Mouse (Mus musculus): ENCODE results near the gene Gm17387. TPM values are rescaled to one million over a fixed set of nuclear protein-coding genes. Genes with fewer than 3 reads are reported as not detected.

Gm17387 gene
- polyA plus RNA-seq, 1 experiment from 2014 or later = not detected

DNA sequence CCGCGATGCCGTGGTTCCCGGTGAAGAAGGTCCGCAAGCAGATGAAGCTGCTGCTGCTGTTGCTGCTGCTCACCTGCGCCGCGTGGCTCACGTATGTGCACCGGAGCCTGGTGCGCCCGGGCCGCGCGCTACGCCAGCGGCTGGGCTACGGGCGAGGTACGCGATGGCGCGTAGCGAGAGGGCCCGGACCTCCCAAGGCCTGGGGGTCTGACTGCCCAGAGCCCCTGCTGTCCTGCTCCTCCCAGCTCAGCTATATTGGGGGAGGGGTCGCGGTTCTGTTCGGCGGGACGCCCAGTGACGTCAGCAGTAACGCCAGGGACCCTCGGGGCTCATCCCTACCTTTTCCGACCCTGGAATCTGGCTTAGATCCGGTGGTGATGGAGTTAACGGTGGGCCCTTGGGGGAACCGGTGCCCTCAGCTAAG is 32.4 kb downstream of the Gm17387 start:
- H3K4me2 ChIP-seq (ENCODE audit: low read length) = peak overlapping the region; percentile 96
- H3K4me1 ChIP-seq (ENCODE audit: control insufficient read depth in 2 of 2, insufficient read depth in 2 of 2, low read length in 2 of 2) = peaks cover 2 to 8% of the 10 kb centered on the region in 2 experiments; a peak in 1 of 4 replicates
- no peaks in the 10 kb centered on the region for H3K9me3 ChIP-seq (ENCODE audit: control insufficient read depth, low read length)
- peak overlapping the region; percentile 63 for H3K9ac ChIP-seq (ENCODE audit: low read length)
- no peaks in the 10 kb centered on the region for H3K36me3 ChIP-seq (ENCODE audit: control insufficient read depth, insufficient read depth, low read length)
- WGBS = 2% methylated on average over 37 of the region's 37 CpGs
- no peak for ATAC-seq (ENCODE audit: insufficient number of reproducible peaks, insufficient read depth, low FRiP score, low read depth)
- peak overlapping the region; percentile 44 to 57 for H3K4me3 ChIP-seq (ENCODE audit: control insufficient read depth in 1 of 2, insufficient read depth in 1 of 2, low read depth in 1 of 2, low read length in 2 of 2)
- peaks cover 64% of the 10 kb centered on the region for H3K27me3 ChIP-seq (ENCODE audit: control insufficient read depth, insufficient read depth, low read length)
- H3K27ac ChIP-seq (replicated peaks in 1 of 2; ENCODE audit: control insufficient read depth in 1 of 2, insufficient read depth in 1 of 2, low read depth in 2 of 2, low read length in 2 of 2) = no peak overlapping the region

DNA sequence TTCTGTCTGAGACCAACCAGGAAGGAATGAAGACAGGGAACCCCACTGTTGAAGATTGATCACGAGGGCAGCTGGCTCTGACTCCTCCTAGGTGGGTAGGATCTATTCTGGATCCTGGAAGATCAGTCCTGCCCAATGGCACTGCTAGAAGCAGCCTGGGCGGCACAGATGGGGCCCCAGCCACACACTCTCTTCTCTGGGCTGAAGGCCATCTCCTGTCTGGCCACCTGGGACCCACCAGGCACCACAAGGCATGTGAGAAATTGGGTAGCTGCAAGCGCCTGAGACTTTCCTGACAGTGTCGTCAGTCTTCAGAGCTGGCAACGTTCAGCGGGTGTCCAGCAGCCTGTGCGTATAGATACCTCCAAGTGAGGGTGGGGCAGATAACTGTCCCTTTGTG is 33.6 kb downstream of the Gm17387 start:
- peaks cover 76% of the 10 kb centered on the region for H3K27me3 ChIP-seq (ENCODE audit: control insufficient read depth, insufficient read depth, low read length)
- H3K9me3 ChIP-seq (ENCODE audit: control insufficient read depth, low read length) = no peaks in the 10 kb centered on the region
- H3K36me3 ChIP-seq (ENCODE audit: control insufficient read depth, insufficient read depth, low read length) = no peaks in the 10 kb centered on the region
- H3K4me1 ChIP-seq (ENCODE audit: control insufficient read depth in 2 of 2, insufficient read depth in 2 of 2, low read length in 2 of 2) = peaks cover 2 to 8% of the 10 kb centered on the region in 2 experiments; a peak in 1 of 4 replicates
- no peak overlapping the region for H3K4me3 ChIP-seq (ENCODE audit: control insufficient read depth in 1 of 2, insufficient read depth in 1 of 2, low read depth in 1 of 2, low read length in 2 of 2)
- no peak overlapping the region for H3K27ac ChIP-seq (replicated peaks in 1 of 2; ENCODE audit: control insufficient read depth in 1 of 2, insufficient read depth in 1 of 2, low read depth in 2 of 2, low read length in 2 of 2)
- no peak overlapping the region for H3K4me2 ChIP-seq (ENCODE audit: low read length)
- 73% methylated on average over 7 of the region's 7 CpGs for WGBS
- ATAC-seq (ENCODE audit: insufficient number of reproducible peaks, insufficient read depth, low FRiP score, low read depth) = no peak
- H3K9ac ChIP-seq (ENCODE audit: low read length) = no peak overlapping the region

DNA sequence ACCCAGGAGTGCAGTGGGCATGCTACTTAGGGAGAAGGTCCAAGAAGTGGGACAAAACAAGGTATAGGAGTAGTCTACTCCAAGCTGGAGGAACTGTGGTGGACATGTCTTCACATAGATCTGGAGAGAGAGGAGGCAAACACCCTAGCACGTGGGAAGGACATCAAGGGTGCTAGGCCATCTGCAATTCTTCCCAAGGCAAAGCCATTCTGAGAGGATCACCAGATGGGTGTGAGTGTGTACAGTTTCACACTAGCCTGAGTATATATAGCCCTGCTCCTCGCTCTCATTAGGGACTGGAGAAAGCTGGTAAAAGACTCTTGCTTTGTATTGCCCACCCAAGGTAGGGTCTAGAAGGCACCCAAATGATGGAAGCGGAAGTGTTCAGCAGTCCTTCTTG is 34.4 kb downstream of the Gm17387 start:
- peaks cover 77% of the 10 kb centered on the region for H3K27me3 ChIP-seq (ENCODE audit: control insufficient read depth, insufficient read depth, low read length)
- no peak for ATAC-seq (ENCODE audit: insufficient number of reproducible peaks, insufficient read depth, low FRiP score, low read depth)

DNA sequence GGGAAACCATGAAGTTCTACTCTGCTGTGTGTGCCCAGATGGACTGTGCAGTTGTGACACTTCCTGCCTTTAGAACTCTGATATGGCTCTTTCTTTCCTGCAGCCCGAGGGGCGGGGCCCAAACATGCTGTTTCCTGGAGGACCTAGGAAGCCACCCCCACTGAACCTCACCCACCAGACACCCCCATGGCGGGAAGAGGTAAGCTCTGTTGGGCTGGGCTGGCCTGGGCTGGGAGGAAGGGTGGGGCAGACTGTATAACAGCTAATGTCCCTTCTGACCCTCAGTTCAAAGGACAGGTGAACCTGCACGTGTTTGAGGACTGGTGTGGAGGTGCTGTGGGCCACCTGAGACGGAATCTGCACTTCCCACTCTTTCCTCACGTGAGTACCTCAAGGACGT is 35.2 kb downstream of the Gm17387 start:
- H3K27me3 ChIP-seq (ENCODE audit: control insufficient read depth, insufficient read depth, low read length) = peaks cover 75% of the 10 kb centered on the region
- no peak overlapping the region for H3K27ac ChIP-seq (replicated peaks in 1 of 2; ENCODE audit: control insufficient read depth in 1 of 2, insufficient read depth in 1 of 2, low read depth in 2 of 2, low read length in 2 of 2)
- no peak overlapping the region for H3K4me3 ChIP-seq (ENCODE audit: control insufficient read depth in 1 of 2, insufficient read depth in 1 of 2, low read depth in 1 of 2, low read length in 2 of 2)
- H3K4me2 ChIP-seq (ENCODE audit: low read length) = no peak overlapping the region
- ATAC-seq (ENCODE audit: insufficient number of reproducible peaks, insufficient read depth, low FRiP score, low read depth) = no peak
- WGBS = 68% methylated on average over 7 of the region's 7 CpGs
- H3K4me1 ChIP-seq (ENCODE audit: control insufficient read depth in 2 of 2, insufficient read depth in 2 of 2, low read length in 2 of 2) = peaks cover 2 to 8% of the 10 kb centered on the region in 2 experiments; a peak in 1 of 4 replicates
- H3K36me3 ChIP-seq (ENCODE audit: control insufficient read depth, insufficient read depth, low read length) = no peaks in the 10 kb centered on the region
- H3K9ac ChIP-seq (ENCODE audit: low read length) = no peak overlapping the region
- no peaks in the 10 kb centered on the region for H3K9me3 ChIP-seq (ENCODE audit: control insufficient read depth, low read length)

More for the DNA sequence above, 34.4 kb downstream of the Gm17387 start:
- Histone ChIP-seq H3K4me1 (ENCODE audit: control insufficient read depth in 2 of 2, insufficient read depth in 2 of 2, low read length in 2 of 2) (peaks cover 2 to 8% of the 10 kb centered on the region in 2 experiments; a peak in 1 of 4 replicates), H3K9me3 (ENCODE audit: control insufficient read depth, low read length) (no peaks in the 10 kb centered on the region), H3K9ac (ENCODE audit: low read length) (no peak overlapping the region), H3K36me3 (ENCODE audit: control insufficient read depth, insufficient read depth, low read length) (no peaks in the 10 kb centered on the region), H3K4me2 (ENCODE audit: low read length) (no peak overlapping the region), H3K27ac (replicated peaks in 1 of 2; ENCODE audit: control insufficient read depth in 1 of 2, insufficient read depth in 1 of 2, low read depth in 2 of 2, low read length in 2 of 2) (no peak overlapping the region), H3K4me3 (ENCODE audit: control insufficient read depth in 1 of 2, insufficient read depth in 1 of 2, low read depth in 1 of 2, low read length in 2 of 2) (no peak overlapping the region)
- WGBS = 86% methylated on average over 3 of the region's 3 CpGs

DNA sequence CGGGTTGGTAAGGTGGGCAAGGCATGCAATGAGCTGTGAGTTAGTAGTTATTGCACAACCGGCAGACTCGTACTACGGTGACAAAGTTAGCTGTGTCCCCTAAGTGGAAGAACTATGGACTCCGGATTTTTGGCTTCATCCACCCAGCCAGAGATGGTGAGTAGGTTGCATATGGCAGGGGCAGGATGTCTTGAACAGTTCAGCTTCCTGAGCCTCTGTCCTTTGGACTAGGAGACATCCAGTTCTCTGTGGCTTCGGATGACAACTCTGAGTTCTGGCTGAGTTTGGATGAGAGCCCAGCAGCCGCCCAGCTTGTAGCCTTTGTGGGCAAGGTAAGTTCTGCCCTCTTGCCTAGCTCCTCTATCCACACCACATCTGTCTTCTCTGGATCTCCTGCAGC is 35.6 kb downstream of the Gm17387 start:
- Histone ChIP-seq H3K36me3 (ENCODE audit: control insufficient read depth, insufficient read depth, low read length) (no peaks in the 10 kb centered on the region), H3K4me3 (ENCODE audit: control insufficient read depth in 1 of 2, insufficient read depth in 1 of 2, low read depth in 1 of 2, low read length in 2 of 2) (no peak overlapping the region), H3K27ac (replicated peaks in 1 of 2; ENCODE audit: control insufficient read depth in 1 of 2, insufficient read depth in 1 of 2, low read depth in 2 of 2, low read length in 2 of 2) (no peak overlapping the region), H3K4me2 (ENCODE audit: low read length) (no peak overlapping the region), H3K9ac (ENCODE audit: low read length) (no peak overlapping the region), H3K4me1 (ENCODE audit: control insufficient read depth in 2 of 2, insufficient read depth in 2 of 2, low read length in 2 of 2) (peaks cover 2 to 8% of the 10 kb centered on the region in 2 experiments; a peak in 1 of 4 replicates), H3K27me3 (ENCODE audit: control insufficient read depth, insufficient read depth, low read length) (peaks cover 75% of the 10 kb centered on the region), H3K9me3 (ENCODE audit: control insufficient read depth, low read length) (no peaks in the 10 kb centered on the region)
- ATAC-seq (ENCODE audit: insufficient number of reproducible peaks, insufficient read depth, low FRiP score, low read depth) = no peak
- WGBS = 84% methylated on average over 7 of the region's 7 CpGs

DNA sequence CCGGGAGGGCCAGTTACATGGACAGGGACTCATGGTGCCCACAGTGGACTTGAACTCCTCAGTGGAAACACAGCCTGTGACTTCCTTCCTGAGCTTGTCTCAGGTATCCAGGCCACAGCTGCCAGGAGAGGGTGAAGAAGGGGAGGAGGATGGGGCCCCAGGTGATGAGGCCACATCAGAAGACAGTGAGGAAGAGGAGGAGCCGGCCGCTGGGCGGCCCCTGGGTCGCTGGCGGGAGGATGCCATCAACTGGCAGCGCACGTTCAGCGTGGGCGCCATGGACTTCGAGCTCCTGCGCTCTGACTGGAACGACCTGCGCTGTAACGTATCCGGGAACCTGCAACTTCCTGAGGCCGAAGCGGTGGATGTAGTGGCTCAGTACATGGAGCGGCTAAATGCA is 39.4 kb downstream of the Gm17387 start:
- peaks cover 2 to 11% of the 10 kb centered on the region in 2 experiments; a peak in 3 of 4 replicates for H3K4me1 ChIP-seq (ENCODE audit: control insufficient read depth in 2 of 2, insufficient read depth in 2 of 2, low read length in 2 of 2)
- ATAC-seq (ENCODE audit: insufficient number of reproducible peaks, insufficient read depth, low FRiP score, low read depth) = no peak
- no peaks in the 10 kb centered on the region for H3K36me3 ChIP-seq (ENCODE audit: control insufficient read depth, insufficient read depth, low read length)
- peaks cover 72% of the 10 kb centered on the region for H3K27me3 ChIP-seq (ENCODE audit: control insufficient read depth, insufficient read depth, low read length)
- H3K4me3 ChIP-seq (ENCODE audit: control insufficient read depth in 1 of 2, insufficient read depth in 1 of 2, low read depth in 1 of 2, low read length in 2 of 2) = no peak overlapping the region
- no peak overlapping the region for H3K27ac ChIP-seq (replicated peaks in 1 of 2; ENCODE audit: control insufficient read depth in 1 of 2, insufficient read depth in 1 of 2, low read depth in 2 of 2, low read length in 2 of 2)
- no peak overlapping the region for H3K9ac ChIP-seq (ENCODE audit: low read length)
- H3K4me2 ChIP-seq (ENCODE audit: low read length) = no peak overlapping the region
- WGBS = 57% methylated on average over 19 of the region's 19 CpGs
- no peaks in the 10 kb centered on the region for H3K9me3 ChIP-seq (ENCODE audit: control insufficient read depth, low read length)

DNA sequence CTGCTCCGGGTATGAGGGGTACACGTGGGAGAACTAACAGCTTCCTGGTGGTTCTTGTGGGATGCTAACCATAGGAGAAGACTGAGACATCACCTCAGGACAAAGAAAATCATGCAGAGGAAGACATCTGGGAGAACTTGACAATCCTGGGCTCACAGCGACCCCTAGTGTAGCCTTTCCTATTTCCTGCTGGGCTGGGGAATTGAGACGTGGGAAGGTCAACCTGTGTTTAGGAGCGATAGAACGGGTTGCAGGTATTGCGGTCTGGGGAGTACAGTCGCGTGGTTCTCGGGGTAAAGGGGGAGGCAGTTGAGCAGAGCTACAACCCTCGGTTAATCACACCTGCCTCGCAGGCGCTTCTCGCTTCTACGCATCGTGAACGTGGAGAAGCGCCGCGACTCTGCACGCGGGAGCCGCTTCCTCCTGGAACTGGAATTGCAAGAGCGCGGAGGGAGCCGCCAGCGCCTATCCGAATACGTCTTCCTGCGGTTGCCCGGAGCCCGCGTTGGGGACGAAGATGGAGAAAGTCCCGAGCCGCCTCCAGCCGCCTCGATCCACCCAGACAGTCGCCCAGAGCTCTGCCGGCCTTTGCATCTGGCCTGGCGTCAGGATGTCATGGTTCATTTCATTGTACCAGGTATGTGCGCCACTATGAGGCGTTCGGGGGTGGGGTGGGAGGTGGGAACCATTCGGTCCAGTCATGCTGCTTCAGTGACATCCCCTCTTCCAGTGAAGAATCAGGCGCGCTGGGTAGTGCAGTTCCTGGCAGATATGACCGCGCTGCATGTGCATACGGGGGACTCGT is 41.3 kb downstream of the Gm17387 start:
- under 1% methylated on average over 51 of the region's 51 CpGs for WGBS
- H3K9ac ChIP-seq (ENCODE audit: low read length) = peak overlapping the region; percentile 51
- no peak for ATAC-seq (ENCODE audit: insufficient number of reproducible peaks, insufficient read depth, low FRiP score, low read depth)

More for the DNA sequence above, 41.3 kb downstream of the Gm17387 start:
- H3K27me3 ChIP-seq (ENCODE audit: control insufficient read depth, insufficient read depth, low read length) = peaks cover 71% of the 10 kb centered on the region
- peak overlapping the region; percentile 81 for H3K4me2 ChIP-seq (ENCODE audit: low read length)
- peaks cover 2 to 11% of the 10 kb centered on the region in 2 experiments; a peak in 3 of 4 replicates for H3K4me1 ChIP-seq (ENCODE audit: control insufficient read depth in 2 of 2, insufficient read depth in 2 of 2, low read length in 2 of 2)
- peak overlapping the region; percentile 32 to 35 for H3K4me3 ChIP-seq (ENCODE audit: control insufficient read depth in 1 of 2, insufficient read depth in 1 of 2, low read depth in 1 of 2, low read length in 2 of 2)
- H3K9me3 ChIP-seq (ENCODE audit: control insufficient read depth, low read length) = no peaks in the 10 kb centered on the region
- H3K27ac ChIP-seq (replicated peaks in 1 of 2; ENCODE audit: control insufficient read depth in 1 of 2, insufficient read depth in 1 of 2, low read depth in 2 of 2, low read length in 2 of 2) = no peak overlapping the region
- H3K36me3 ChIP-seq (ENCODE audit: control insufficient read depth, insufficient read depth, low read length) = no peaks in the 10 kb centered on the region
